Mouse (Mus musculus): Measurements from ENCODE around the gene D10Wsu102e. TPM values are rescaled to one million over a fixed set of nuclear protein-coding genes. Genes with fewer than 3 reads are reported as not detected.
"Not testable (repeated sequence)": the region's sequence is repeated elsewhere in the genome, so short reads cannot be mapped to it uniquely, and the experiment has no call there.

D10Wsu102e gene
- polyA plus RNA-seq, 1 experiment from 2014 or later: 0.50 TPM

- Histone ChIP-seq H3K36me3 (ENCODE audit: insufficient read depth, low read length) (no peaks in the 10 kb centered on the region), H3K27me3 (ENCODE audit: insufficient read depth, low read length) (no peaks in the 10 kb centered on the region), H3K4me3 (replicated peaks; ENCODE audit: low read depth, low read length) (no peak overlapping the region), H3K9ac (ENCODE audit: low read depth, low read length) (no peak overlapping the region), H3K27ac (no peak overlapping the region), H3K4me1 (replicated peaks; ENCODE audit: insufficient read depth, low read length) (no peaks in the 10 kb centered on the region), H3K4me2 (ENCODE audit: low read length) (no peak overlapping the region), H3K9me3 (replicated peaks; ENCODE audit: low read length) (no peaks in the 10 kb centered on the region)
- 87% methylated on average over 5 of the region's 5 CpGs for WGBS
- DNase-seq (ENCODE audit: low spot score) (no peak), ATAC-seq (replicated peaks; ENCODE audit: low FRiP score, low read depth) (no peak)
- no peak for TF ChIP-seq CTCF (IDR thresholded peaks at IDR 0.05; ENCODE audit: low read depth)
These were observed 117.3 kb downstream of the D10Wsu102e start for GRCm38 (mm10) chr10:83477286-83477685.

DNA sequence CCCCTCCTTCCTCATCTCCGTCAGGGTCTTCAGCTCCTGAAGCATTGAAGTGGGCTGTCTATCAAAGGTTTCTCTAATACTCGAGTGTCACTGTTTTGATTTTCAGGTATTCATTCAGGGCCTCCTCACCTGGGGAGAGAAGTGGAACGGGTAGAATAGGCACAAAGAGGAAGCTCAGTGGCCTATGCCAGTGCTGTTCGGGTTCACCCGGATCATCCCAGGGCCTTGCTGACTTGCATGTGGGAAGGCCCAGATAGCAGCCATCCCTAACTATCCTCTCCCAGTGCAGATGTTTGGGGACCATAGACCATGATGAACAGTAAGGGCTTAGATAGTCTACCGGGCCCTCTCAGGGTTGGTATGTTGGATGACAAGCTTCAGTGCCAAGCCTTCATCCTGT lies 130.5 kb downstream of the D10Wsu102e start:
- no peak for TF ChIP-seq CTCF (IDR thresholded peaks at IDR 0.05; ENCODE audit: low read depth)
- no peak overlapping the region for H3K9ac ChIP-seq (ENCODE audit: low read depth, low read length)
- 86% methylated on average over 6 of the region's 6 CpGs for WGBS
- H3K36me3 ChIP-seq (ENCODE audit: insufficient read depth, low read length): no peaks in the 10 kb centered on the region
- H3K4me3 ChIP-seq (replicated peaks; ENCODE audit: low read depth, low read length): no peak overlapping the region
- DNase-seq (ENCODE audit: low spot score): no peak
- no peaks in the 10 kb centered on the region for H3K4me1 ChIP-seq (replicated peaks; ENCODE audit: insufficient read depth, low read length)
- H3K9me3 ChIP-seq (replicated peaks; ENCODE audit: low read length): no peaks in the 10 kb centered on the region
- H3K27ac ChIP-seq: no peak overlapping the region
- H3K27me3 ChIP-seq (ENCODE audit: insufficient read depth, low read length): no peaks in the 10 kb centered on the region
- H3K4me2 ChIP-seq (ENCODE audit: low read length): no peak overlapping the region
- no peak for ATAC-seq (replicated peaks; ENCODE audit: low FRiP score, low read depth)

DNA sequence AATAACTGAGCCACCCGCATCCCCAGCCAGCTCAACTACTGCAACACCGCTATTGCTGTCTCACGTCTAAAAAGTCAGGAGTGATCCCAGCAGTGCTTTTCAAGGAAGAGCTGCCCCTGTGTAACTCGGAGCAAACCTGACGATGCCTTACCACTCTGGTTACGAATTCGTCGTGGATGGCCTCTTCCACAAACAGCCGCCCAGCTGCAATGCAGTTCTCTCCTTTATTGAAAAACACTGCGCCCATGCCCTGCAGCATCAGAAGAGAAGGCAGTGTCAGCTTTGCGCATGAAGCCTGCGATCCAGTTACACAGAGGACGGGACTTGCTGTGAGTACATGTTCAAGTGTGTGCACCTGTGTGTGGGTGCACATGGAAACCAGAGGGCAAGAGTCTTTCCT lies 137.3 kb downstream of the D10Wsu102e start:
- no peak for TF ChIP-seq CTCF (IDR thresholded peaks at IDR 0.05; ENCODE audit: low read depth)
- Histone ChIP-seq H3K36me3 (ENCODE audit: insufficient read depth, low read length) (no peaks in the 10 kb centered on the region), H3K9me3 (replicated peaks; ENCODE audit: low read length) (no peaks in the 10 kb centered on the region), H3K27ac (no peak overlapping the region), H3K4me2 (ENCODE audit: low read length) (no peak overlapping the region), H3K4me3 (replicated peaks; ENCODE audit: low read depth, low read length) (no peak overlapping the region), H3K4me1 (replicated peaks; ENCODE audit: insufficient read depth, low read length) (no peaks in the 10 kb centered on the region), H3K27me3 (ENCODE audit: insufficient read depth, low read length) (no peaks in the 10 kb centered on the region), H3K9ac (ENCODE audit: low read depth, low read length) (no peak overlapping the region)
- ATAC-seq (replicated peaks; ENCODE audit: low FRiP score, low read depth) (no peak), DNase-seq (ENCODE audit: low spot score) (no peak)
- 68% methylated on average over 13 of the region's 13 CpGs for WGBS

GRCm38 (mm10) chr10:83508962-83509660 lies 149.1 kb downstream of the D10Wsu102e start:
- Histone ChIP-seq H3K4me3 (replicated peaks; ENCODE audit: low read depth, low read length) (no peak overlapping the region), H3K9ac (ENCODE audit: low read depth, low read length) (no peak overlapping the region), H3K9me3 (replicated peaks; ENCODE audit: low read length) (no peaks in the 10 kb centered on the region), H3K4me2 (ENCODE audit: low read length) (no peak overlapping the region), H3K4me1 (replicated peaks; ENCODE audit: insufficient read depth, low read length) (no peaks in the 10 kb centered on the region), H3K27ac (no peak overlapping the region), H3K36me3 (ENCODE audit: insufficient read depth, low read length) (no peaks in the 10 kb centered on the region), H3K27me3 (ENCODE audit: insufficient read depth, low read length) (no peaks in the 10 kb centered on the region)
- no peak for ATAC-seq (replicated peaks; ENCODE audit: low FRiP score, low read depth)
- WGBS: 64% methylated on average over 8 of the region's 8 CpGs
- TF ChIP-seq CTCF (IDR thresholded peaks at IDR 0.05; ENCODE audit: low read depth): peak; percentile 64
- peak; percentile 12 for DNase-seq (ENCODE audit: low spot score)

DNA sequence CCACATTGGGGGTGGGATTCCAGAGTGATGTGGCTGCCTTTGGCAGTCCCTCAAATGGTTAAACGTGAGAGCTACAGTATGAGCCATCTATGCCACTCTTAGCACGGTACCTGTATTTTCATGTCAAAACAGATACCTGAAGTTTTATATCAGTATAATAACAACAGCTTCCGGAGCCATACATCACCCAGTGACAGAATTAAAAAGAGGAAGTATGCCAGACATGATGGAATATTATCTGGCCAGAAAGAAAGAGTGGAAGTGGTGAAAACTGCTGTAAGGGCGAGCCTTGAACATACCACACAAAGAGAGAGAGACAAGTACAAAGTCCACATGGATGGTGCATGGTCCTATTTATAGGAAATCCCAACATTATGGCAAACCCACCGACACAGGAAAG lies 151.3 kb downstream of the D10Wsu102e start:
- DNase-seq (ENCODE audit: low spot score) (no peak), ATAC-seq (replicated peaks; ENCODE audit: low FRiP score, low read depth) (no peak)
- 80% methylated on average over 5 of the region's 5 CpGs for WGBS
- Histone ChIP-seq H3K9ac (ENCODE audit: low read depth, low read length) (no peak overlapping the region), H3K4me1 (replicated peaks; ENCODE audit: insufficient read depth, low read length) (no peaks in the 10 kb centered on the region), H3K9me3 (replicated peaks; ENCODE audit: low read length) (no peaks in the 10 kb centered on the region), H3K36me3 (ENCODE audit: insufficient read depth, low read length) (no peaks in the 10 kb centered on the region), H3K4me2 (ENCODE audit: low read length) (no peak overlapping the region), H3K4me3 (replicated peaks; ENCODE audit: low read depth, low read length) (no peak overlapping the region), H3K27me3 (ENCODE audit: insufficient read depth, low read length) (no peaks in the 10 kb centered on the region), H3K27ac (no peak overlapping the region)
- no peak for TF ChIP-seq CTCF (IDR thresholded peaks at IDR 0.05; ENCODE audit: low read depth)

DNA sequence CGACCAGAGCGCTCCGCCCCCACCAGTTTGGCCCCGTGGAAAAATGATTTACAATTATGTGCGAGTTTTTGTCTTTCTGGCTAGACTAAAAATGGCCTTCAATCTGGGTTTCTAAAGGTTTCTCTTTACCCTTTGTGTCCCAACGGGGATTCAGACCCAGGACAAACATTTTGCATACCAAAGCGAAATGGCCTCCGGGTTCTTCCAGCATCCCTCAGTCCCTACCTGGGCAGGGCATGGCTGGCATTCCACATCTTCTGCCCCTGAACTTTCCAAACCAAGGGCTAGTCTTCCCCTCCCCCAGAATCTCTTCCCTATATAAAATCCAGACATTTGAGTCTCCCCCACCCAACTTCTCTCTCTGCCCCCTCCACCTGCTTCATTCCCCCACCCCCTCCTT lies 153.7 kb downstream of the D10Wsu102e start:
- no peak for TF ChIP-seq CTCF (IDR thresholded peaks at IDR 0.05; ENCODE audit: low read depth)
- no peaks in the 10 kb centered on the region for H3K36me3 ChIP-seq (ENCODE audit: insufficient read depth, low read length)
- ATAC-seq (replicated peaks; ENCODE audit: low FRiP score, low read depth): no peak
- no peaks in the 10 kb centered on the region for H3K4me1 ChIP-seq (replicated peaks; ENCODE audit: insufficient read depth, low read length)
- H3K4me3 ChIP-seq (replicated peaks; ENCODE audit: low read depth, low read length): no peak overlapping the region
- H3K4me2 ChIP-seq (ENCODE audit: low read length): no peak overlapping the region
- no peak overlapping the region for H3K9ac ChIP-seq (ENCODE audit: low read depth, low read length)
- H3K27ac ChIP-seq: no peak overlapping the region
- H3K9me3 ChIP-seq (replicated peaks; ENCODE audit: low read length): no peaks in the 10 kb centered on the region
- 74% methylated on average over 8 of the region's 8 CpGs for WGBS
- DNase-seq (ENCODE audit: low spot score): no peak
- H3K27me3 ChIP-seq (ENCODE audit: insufficient read depth, low read length): no peaks in the 10 kb centered on the region

DNA sequence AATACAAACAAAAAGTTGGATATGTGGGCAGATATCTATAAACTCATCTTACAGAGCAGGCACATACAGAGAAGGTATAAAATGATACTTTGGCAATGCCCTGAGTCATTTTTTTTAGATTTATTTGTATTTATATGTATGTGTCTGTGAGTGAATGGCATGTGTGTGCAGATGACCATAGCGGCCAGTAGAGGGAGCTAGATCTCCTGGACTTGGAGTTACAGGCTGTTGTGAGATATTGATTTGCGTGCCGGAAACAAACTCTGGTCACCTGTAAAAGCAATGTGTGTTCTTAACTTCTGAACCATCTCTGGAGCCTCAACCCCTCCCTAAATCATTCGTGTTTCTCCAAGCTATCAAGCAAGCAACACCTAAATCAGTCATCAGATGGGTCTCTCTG lies 161.0 kb downstream of the D10Wsu102e start:
- Histone ChIP-seq H3K27me3 (ENCODE audit: insufficient read depth, low read length) (no peaks in the 10 kb centered on the region), H3K9me3 (replicated peaks; ENCODE audit: low read length) (no peaks in the 10 kb centered on the region), H3K27ac (no peak overlapping the region), H3K4me1 (replicated peaks; ENCODE audit: insufficient read depth, low read length) (no peaks in the 10 kb centered on the region), H3K4me2 (ENCODE audit: low read length) (no peak overlapping the region), H3K36me3 (ENCODE audit: insufficient read depth, low read length) (no peaks in the 10 kb centered on the region), H3K9ac (ENCODE audit: low read depth, low read length) (no peak overlapping the region), H3K4me3 (replicated peaks; ENCODE audit: low read depth, low read length) (no peak overlapping the region)
- TF ChIP-seq CTCF (IDR thresholded peaks at IDR 0.05; ENCODE audit: low read depth): peak; percentile 37
- WGBS: 81% methylated on average over 4 of the region's 4 CpGs
- no peak for ATAC-seq (replicated peaks; ENCODE audit: low FRiP score, low read depth)
- DNase-seq (ENCODE audit: low spot score): no peak

DNA sequence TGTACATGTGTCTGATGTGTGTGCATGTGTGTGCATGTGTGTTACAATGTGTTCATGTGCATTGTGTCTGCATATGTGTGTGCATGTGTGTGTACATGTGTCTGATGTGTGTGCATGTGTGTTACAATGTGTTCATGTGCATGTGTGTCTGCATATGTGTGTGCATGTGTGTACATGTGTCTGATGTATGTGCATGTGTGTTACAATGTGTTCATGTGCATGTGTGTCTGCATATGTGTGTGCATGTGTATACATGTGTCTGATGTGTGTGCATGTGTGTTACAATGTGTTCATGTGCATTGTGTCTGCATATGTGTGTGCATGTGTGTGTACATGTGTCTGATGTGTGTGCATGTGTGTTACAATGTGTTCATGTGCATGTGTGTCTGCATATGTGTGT lies 164.2 kb downstream of the D10Wsu102e start:
- not testable (repeated sequence) for H3K9ac ChIP-seq (ENCODE audit: low read depth, low read length); H3K4me3 ChIP-seq (replicated peaks; ENCODE audit: low read depth, low read length); DNase-seq (ENCODE audit: low spot score); H3K27ac ChIP-seq; H3K4me1 ChIP-seq (replicated peaks; ENCODE audit: insufficient read depth, low read length); ATAC-seq (replicated peaks; ENCODE audit: low FRiP score, low read depth); H3K27me3 ChIP-seq (ENCODE audit: insufficient read depth, low read length); H3K36me3 ChIP-seq (ENCODE audit: insufficient read depth, low read length); H3K4me2 ChIP-seq (ENCODE audit: low read length); H3K9me3 ChIP-seq (replicated peaks; ENCODE audit: low read length)

Data from kidney, postnatal 0 days (tissue).